Mouse (Mus musculus): ENCODE measurements around the gene A130010J15Rik.

- no peak for TF ChIP-seq EP300 (IDR thresholded peaks at IDR 0.05; ENCODE audit: low read depth)
- TF ChIP-seq CTCF (IDR thresholded peaks at IDR 0.05; ENCODE audit: low read depth): no peak
Measured at GRCm38 (mm10) chr1:193152872-193153271, 15.0 kb upstream of the A130010J15Rik start, which contains the start of gene Irf6.
